Mouse (Mus musculus) erythroblast, adult 5-6 weeks (primary cell): ENCODE results near the gene Glyat. TPM values are rescaled to one million over a fixed set of nuclear protein-coding genes. Genes with fewer than 3 reads are reported as not detected.

Source experiments
- ATAC-seq: replicated peaks from 2 replicates; pipeline ENCODE4 v1.8.0; 2016; ENCODE audit warnings: moderate number of reproducible peaks, mild to moderate bottlenecking, moderate TSS enrichment, inconsistent platforms; ENCODE audit not compliant: poor library complexity, low FRiP score, severe bottlenecking
- total RNA-seq, 2 experiments: library from RNA; stranded (forward) in 1 of 2; stranded (reverse) in 1 of 2; fragments of 150-400 nt in 1 of 2; fragments of 200-764, 138-1000 nt in 1 of 2; gene quantifications; 2 replicates each; pipeline versions ENCODE4 v1.2.3 to v1.2.4; 2015 to 2017; ENCODE audit warnings: low replicate concordance in 2 of 2

Gene Glyat
- total RNA-seq, 2 experiments from 2014 or later, result not detected

GRCm38 (mm10) chr19:12671051-12671450 is 37.9 kb downstream of the Glyat start:
- ATAC-seq, result no peak

GRCm38 (mm10) chr19:12677812-12678211 is 44.7 kb downstream of the Glyat start, which contains the start of gene Olfr1443:
Gene Olfr1443 (plus strand): TSS chr19:12678112.
- no peak for ATAC-seq

- no peak for ATAC-seq
These were observed 51.5 kb downstream of the Glyat start for GRCm38 (mm10) chr19:12684638-12685037.

GRCm38 (mm10) chr19:12685231-12685630 is 52.1 kb downstream of the Glyat start:
- no peak for ATAC-seq

GRCm38 (mm10) chr19:12695590-12695989 is 62.5 kb downstream of the Glyat start, which contains the start of gene Keg1:
Gene Keg1 (plus strand): TSS chr19:12695786.
- no peak for ATAC-seq

- no peak for ATAC-seq
These were observed 63.1 kb downstream of the Glyat start for GRCm38 (mm10) chr19:12696221-12696620.

Other genes starting within 250 kb of the Glyat start
- gene Olfr1440, start 246.0 kb upstream of the Glyat start, total RNA-seq (2015; ENCODE audit: low replicate concordance), result not detected in 2 replicates
- not detected in 2 replicates for gene Olfr1440, start 246.0 kb upstream of the Glyat start, total RNA-seq (2017; ENCODE audit: low replicate concordance)
- gene Olfr1441, start 215.9 kb upstream of the Glyat start, total RNA-seq (2015; ENCODE audit: low replicate concordance), result not detected in 2 replicates
- not detected in 2 replicates for gene Olfr1441, start 215.9 kb upstream of the Glyat start, total RNA-seq (2017; ENCODE audit: low replicate concordance)
- not detected in 2 replicates for gene Pfpl, start 205.4 kb upstream of the Glyat start, total RNA-seq (2015; ENCODE audit: low replicate concordance)
- gene Pfpl, start 205.4 kb upstream of the Glyat start, total RNA-seq (2017; ENCODE audit: low replicate concordance), result not detected in 2 replicates
- gene Mpeg1, start 172.5 kb upstream of the Glyat start, total RNA-seq (2015; ENCODE audit: low replicate concordance), result 92.8 and 101 TPM in 2 replicates
- gene Mpeg1, start 172.5 kb upstream of the Glyat start, total RNA-seq (2017; ENCODE audit: low replicate concordance), result 46.2 and 49.6 TPM in 2 replicates
- gene Dtx4, start 131.9 kb upstream of the Glyat start, total RNA-seq (2015; ENCODE audit: low replicate concordance), result 8.3 and 8.6 TPM in 2 replicates
- 4.2 and 6.0 TPM in 2 replicates for gene Dtx4, start 131.9 kb upstream of the Glyat start, total RNA-seq (2017; ENCODE audit: low replicate concordance)
- gene Fam111a, start 87.6 kb upstream of the Glyat start, total RNA-seq (2015; ENCODE audit: low replicate concordance), result 79.0 and 112 TPM in 2 replicates
- gene Fam111a, start 87.6 kb upstream of the Glyat start, total RNA-seq (2017; ENCODE audit: low replicate concordance), result 78.5 and 79.9 TPM in 2 replicates
- gene Gm4952, start 33.3 kb upstream of the Glyat start, total RNA-seq (2015; ENCODE audit: low replicate concordance), result not detected in 2 replicates
- 0.14 TPM in 1 of 2 replicates, not detected in the other for gene Gm4952, start 33.3 kb upstream of the Glyat start, total RNA-seq (2017; ENCODE audit: low replicate concordance)
- gene Olfr1442, start 37.1 kb downstream of the Glyat start, total RNA-seq (2015; ENCODE audit: low replicate concordance), result not detected in 2 replicates
- not detected in 2 replicates for gene Olfr1442, start 37.1 kb downstream of the Glyat start, total RNA-seq (2017; ENCODE audit: low replicate concordance)
- gene Olfr1443, start 44.8 kb downstream of the Glyat start, total RNA-seq (2015; ENCODE audit: low replicate concordance), result not detected in 2 replicates
- not detected in 2 replicates for gene Olfr1443, start 44.8 kb downstream of the Glyat start, total RNA-seq (2017; ENCODE audit: low replicate concordance)
- gene Keg1, start 62.5 kb downstream of the Glyat start, total RNA-seq (2015; ENCODE audit: low replicate concordance), result not detected in 2 replicates
- not detected in 2 replicates for gene Keg1, start 62.5 kb downstream of the Glyat start, total RNA-seq (2017; ENCODE audit: low replicate concordance)
- 7.5 TPM in 1 of 2 replicates, not detected in the other for gene Cntf, start 132.3 kb downstream of the Glyat start, total RNA-seq (2015; ENCODE audit: low replicate concordance)
- gene Cntf, start 132.3 kb downstream of the Glyat start, total RNA-seq (2017; ENCODE audit: low replicate concordance), result not detected in 2 replicates
- gene Zfp91, start 162.8 kb downstream of the Glyat start, total RNA-seq (2015; ENCODE audit: low replicate concordance), result 21.7 and 24.5 TPM in 2 replicates
- gene Zfp91, start 162.8 kb downstream of the Glyat start, total RNA-seq (2017; ENCODE audit: low replicate concordance), result 34.2 and 51.3 TPM in 2 replicates
- gene Lpxn, start 162.9 kb downstream of the Glyat start, total RNA-seq (2015; ENCODE audit: low replicate concordance), result 3.8 and 5.6 TPM in 2 replicates
- 3.3 and 4.3 TPM in 2 replicates for gene Lpxn, start 162.9 kb downstream of the Glyat start, total RNA-seq (2017; ENCODE audit: low replicate concordance)
- not detected in 2 replicates for gene Gm5244, start 213.4 kb downstream of the Glyat start, total RNA-seq (2015; ENCODE audit: low replicate concordance)
- gene Gm5244, start 213.4 kb downstream of the Glyat start, total RNA-seq (2017; ENCODE audit: low replicate concordance), result not detected in 2 replicates
- gene Olfr1444, start 224.0 kb downstream of the Glyat start, total RNA-seq (2015; ENCODE audit: low replicate concordance), result not detected in 2 replicates
- not detected in 2 replicates for gene Olfr1444, start 224.0 kb downstream of the Glyat start, total RNA-seq (2017; ENCODE audit: low replicate concordance)